Mouse (Mus musculus) brain, embryonic 14.5 days (tissue): ENCODE data around the gene Aldh18a1.

ENCODE experiments used
- CTCF ChIP-seq: fragments of 200-500 bp; IDR thresholded peaks from 2 replicates; pipeline ENCODE4 v1.5.1; 2012; ENCODE audit warnings: inconsistent platforms, mild to moderate bottlenecking, moderate library complexity, borderline replicate concordance; ENCODE audit not compliant: insufficient read depth, insufficient read length; ENCODE audit errors: extremely low read depth
- POLR2A ChIP-seq: fragments of 200-500 bp; IDR thresholded peaks from 2 replicates; pipeline ENCODE4 v1.6.1; 2012; ENCODE audit warnings: mild to moderate bottlenecking, inconsistent platforms, borderline replicate concordance; ENCODE audit not compliant: poor library complexity, insufficient read depth, insufficient read length, severe bottlenecking; ENCODE audit errors: extremely low read depth

GRCm38 (mm10) chr19:40637601-40638000 lies 49.3 kb upstream of the Aldh18a1 start:
- no peak for TF ChIP-seq CTCF
- TF ChIP-seq POLR2A: no peak
